Mouse (Mus musculus) right cerebral cortex, postnatal 25 days (tissue): Measurements from ENCODE around the gene Golga4.

Source experiments
- DNase-seq: peaks from one replicate; pipeline ENCODE4 v3.0.0; 2022

Gene Golga4

GRCm38 (mm10) chr9:118506020-118506403 is at the start of gene Golga4:
Golga4 (plus strand) TSS chr9:118506267.
- DNase-seq: peak; percentile 96

DNA sequence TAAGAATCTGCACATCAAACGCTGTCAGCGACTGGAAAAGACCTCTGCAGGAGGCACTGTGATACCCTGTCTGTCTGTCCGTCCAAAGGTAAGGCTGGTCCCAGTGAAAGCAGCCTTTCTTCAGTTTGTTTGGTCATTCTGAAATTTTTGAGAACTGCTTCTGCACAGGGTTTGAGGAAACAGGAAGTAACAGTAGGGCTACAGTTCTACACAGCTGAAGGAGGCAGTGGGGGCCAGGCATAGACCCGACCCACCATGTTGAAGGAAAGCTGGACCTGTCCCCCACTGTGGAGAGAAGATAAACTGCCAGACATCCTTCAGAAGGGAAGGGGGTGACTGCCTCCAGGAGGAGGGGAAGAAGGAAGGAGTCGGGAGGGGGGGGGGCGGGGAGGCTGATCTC is 49.7 kb upstream of the Golga4 start:
- DNase-seq: no peak

DNA sequence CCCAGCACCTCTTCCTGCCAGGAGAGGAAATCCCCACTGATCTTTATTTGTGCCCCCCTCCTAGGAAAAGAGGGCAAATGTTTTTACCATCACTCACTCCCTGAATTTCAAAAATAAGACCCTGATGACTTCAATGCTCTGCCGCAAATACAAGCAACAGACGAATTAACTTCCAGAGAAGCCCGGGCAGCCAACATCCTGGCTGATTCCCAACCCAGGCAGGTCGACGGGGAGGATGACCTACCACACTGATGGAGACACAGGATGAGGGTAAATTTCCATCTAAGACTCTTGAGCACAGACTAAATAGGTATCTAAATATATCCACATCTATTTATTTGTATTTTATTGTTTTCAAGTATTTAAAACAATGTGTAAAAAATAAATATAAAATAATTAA is 48.0 kb upstream of the Golga4 start:
- no peak for DNase-seq

GRCm38 (mm10) chr9:118464031-118464430 is 42.0 kb upstream of the Golga4 start:
- DNase-seq: no peak

DNA sequence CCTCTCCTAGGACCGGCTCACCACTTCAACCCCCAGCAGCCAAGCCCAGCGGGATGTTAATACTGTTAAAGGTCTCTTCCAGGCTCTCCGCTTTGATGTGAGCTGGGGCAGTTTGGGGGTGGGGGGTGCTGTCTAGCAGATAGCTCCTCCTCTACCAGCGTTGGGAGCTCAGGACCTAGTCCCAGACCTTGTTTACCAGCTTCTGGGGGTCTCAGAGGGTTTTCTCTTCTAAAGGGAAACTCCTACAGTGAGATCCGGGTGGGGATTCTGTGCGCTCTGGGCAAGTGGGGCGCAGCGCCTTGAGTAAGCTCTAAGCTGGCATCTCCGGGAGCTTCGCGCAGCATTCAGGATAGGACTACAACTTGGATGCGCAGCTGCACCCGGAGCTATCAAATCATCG is 37.8 kb upstream of the Golga4 start:
- DNase-seq: no peak

DNA sequence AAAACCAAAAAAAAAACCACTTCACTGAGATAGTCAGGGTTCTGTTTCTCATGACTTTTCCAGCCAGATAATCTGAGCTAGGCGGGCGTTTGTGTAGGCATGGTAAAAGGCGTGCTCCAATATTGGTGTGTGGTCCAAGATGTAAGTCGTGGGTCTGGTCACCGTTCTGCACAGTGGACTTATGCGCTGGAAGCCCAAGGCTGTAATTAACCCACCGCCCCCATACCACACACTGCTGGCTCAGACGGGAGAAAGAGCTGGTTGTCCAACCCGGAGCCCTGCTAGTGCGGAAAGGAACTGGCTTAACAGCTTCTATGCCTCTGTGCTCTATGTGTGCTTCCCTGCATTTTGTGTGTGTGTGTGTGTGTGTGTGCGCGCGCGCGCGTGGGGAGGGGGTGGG is 36.8 kb upstream of the Golga4 start:
- DNase-seq: no peak

GRCm38 (mm10) chr9:118471296-118471695 is 34.8 kb upstream of the Golga4 start:
- DNase-seq: no peak

DNA sequence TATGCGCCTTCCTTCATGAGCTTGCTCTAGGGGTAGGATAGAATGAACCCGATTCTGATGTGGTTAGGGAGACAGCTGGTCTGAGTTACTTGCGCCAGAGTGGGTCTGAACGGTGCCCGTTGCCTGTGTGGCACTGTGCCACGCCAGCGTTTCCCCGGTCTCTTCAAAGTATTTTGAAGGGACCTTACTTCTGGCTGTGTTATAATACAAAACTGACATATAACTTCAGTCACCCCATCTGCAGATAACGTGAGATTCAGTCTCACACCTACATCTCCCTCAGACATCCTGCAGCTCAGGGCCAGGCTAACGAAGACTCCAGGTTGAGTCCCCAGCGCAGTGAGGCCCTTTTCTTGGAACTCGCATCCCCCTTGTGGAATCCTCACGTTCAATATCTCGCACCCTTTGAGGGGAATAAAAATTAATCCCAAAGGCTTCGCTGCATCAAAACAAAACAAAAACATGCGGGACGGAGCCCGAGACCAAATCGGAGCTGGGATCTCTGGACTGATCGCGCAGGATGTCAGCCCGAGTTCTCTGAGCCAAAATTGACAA is 29.8 kb upstream of the Golga4 start:
- DNase-seq: no peak

GRCm38 (mm10) chr9:118476766-118477271 is 29.2 kb upstream of the Golga4 start:
- peak; percentile 8 for DNase-seq

DNA sequence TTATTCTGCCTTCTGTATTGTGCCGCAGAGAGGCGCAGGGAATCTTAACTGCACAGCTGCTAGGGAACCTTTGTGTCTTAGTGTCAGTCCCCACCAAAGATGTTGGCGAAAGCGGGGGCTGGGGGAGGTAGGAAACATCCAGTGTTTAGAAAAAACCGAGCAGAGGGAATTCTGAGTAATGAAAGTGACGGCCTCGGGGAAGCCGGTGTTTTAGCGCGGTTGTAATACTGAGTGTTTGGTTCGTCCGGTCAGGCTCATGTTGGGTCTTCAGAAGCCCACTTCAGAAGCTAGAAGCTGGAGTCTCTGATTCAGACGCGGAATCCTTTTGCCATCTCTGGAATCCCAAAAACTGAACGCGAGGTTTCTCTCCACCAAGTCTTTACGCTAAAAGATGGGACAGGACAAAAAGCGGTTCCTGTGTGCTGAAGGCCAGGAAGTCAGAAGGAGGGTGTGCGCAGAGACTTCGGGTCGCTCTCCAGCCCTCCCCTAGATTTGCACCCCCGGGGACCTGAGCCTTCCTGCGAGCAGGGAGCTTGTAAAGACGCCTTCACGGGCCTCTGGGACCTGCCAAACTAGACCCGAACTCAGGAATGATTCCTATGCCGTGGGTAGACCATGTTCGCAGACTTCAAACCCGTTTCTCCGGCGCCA is 28.7 kb upstream of the Golga4 start:
- peak; percentile 15 for DNase-seq

GRCm38 (mm10) chr9:118477961-118478360 is 28.1 kb upstream of the Golga4 start, which contains the start of gene Eomes:
Eomes (plus strand) TSS chr9:118478212.
- DNase-seq: no peak

- no peak for DNase-seq
Measured at GRCm38 (mm10) chr9:118478458-118478838, 27.6 kb upstream of the Golga4 start.

GRCm38 (mm10) chr9:118478839-118479507 is 27.1 kb upstream of the Golga4 start:
- DNase-seq: peak; percentile 18

DNA sequence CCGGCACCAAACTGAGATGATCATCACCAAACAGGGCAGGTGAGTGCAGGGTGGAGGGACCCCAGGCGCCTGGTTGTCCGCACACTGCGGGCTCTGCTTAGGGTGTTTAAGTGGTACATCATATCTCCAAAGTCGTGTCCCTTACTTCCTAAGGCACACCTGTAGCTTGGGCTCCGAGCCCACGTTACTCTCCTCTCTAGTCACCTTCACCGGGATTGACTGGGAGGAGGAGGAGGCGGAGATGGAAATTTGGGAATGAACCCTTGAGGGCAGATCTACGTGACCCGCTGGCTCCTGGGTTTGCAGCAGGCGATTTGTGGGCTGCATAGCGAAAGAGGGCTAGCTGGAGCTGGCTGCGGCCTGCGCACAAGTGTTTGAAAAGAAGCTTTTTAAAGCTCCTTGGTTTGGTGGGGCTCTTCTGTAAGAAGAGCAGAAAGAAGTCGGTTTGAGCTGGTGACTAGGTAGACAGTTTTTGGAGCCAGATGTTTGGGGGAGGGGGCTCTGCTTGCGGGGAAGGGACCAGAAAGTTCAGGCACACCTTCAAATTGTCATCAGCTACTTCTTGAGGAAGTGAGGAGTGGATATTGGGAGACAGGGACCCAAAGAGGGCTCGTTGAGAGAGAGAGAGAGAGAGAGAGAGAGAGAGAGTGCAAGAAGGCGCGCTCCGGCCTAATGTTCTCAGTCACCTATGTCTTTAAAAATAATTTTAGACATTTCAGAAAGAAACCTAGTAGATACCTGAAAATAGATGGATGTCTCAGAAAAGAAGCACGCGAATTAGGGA is 26.4 kb upstream of the Golga4 start:
- no peak for DNase-seq

- no peak for DNase-seq
Measured at GRCm38 (mm10) chr9:118480292-118480690, 25.8 kb upstream of the Golga4 start.

DNA sequence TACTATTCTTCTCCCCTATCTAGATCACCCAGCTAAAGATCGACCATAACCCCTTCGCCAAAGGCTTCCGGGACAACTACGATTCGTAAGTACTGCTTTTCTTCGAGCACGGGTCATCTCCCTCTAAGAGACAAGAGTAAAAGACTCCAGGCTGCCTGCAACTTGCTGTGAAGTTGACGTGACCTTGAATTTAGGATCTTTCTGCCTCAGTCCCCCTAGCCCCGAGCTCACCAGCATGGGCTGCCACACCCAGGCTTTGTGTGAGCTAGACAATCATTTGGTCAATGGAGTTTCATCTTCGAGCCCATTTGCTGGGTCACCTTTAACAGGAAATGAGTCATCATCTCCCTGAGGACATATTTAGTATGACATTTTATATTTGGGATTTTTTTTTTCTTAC is 23.9 kb upstream of the Golga4 start:
- DNase-seq: no peak

DNA sequence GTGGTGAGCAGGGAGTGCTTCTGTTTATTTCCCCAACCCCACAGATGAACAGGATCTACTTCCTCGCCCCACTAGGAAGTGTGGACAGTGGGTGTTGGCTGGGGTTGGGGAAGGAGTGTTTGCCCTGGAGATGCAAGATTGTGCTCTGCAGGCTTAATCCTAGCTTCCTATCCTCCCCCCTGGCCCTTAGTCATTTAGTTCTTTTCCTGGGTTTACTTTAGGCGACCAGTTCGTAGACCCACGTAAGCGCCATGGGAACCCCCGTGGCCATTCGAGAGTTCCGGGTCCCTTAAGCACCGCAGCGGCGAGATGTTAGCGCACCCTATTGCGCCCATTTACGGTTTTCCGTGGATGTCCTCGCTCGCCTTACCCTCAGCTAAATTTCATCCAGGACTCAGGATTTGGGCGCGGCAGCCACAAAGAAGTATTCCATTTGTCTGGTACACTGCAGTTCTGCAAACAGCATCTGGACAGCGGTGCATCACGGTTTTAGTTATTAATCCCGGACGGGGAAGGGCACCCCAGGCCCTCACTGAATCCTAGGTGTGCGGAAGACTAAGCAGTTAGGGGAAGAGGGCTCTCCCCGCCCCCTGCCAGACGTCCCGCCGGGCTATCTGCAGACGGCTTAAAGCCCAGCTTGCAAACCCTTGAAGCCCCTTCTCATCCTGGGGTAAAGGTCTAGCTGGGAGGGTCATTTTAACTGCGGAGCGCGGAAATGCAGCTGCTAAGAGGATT is 19.5 kb upstream of the Golga4 start:
- DNase-seq: no peak

- DNase-seq: no peak
Measured at GRCm38 (mm10) chr9:118487096-118487395, 19.0 kb upstream of the Golga4 start.

DNA sequence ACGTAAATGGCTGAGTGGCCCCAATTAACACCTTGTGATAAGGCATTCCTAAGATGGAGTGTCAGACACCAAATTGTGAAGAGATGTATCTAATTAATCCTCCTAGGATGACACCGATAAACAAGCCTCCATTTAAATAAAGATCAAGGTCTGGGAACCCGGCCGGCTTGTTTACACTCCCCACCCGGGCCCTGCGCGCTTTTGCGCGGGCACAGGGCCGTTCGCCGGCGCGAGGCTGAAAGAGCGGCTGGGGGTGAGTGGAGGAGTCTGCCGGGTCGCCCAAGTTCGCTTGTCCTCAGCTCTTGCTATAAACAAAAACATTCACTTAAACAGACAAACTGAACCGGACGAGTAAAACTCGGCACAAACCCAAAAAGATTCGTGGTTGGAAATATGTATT is 18.4 kb upstream of the Golga4 start:
- no peak for DNase-seq

DNA sequence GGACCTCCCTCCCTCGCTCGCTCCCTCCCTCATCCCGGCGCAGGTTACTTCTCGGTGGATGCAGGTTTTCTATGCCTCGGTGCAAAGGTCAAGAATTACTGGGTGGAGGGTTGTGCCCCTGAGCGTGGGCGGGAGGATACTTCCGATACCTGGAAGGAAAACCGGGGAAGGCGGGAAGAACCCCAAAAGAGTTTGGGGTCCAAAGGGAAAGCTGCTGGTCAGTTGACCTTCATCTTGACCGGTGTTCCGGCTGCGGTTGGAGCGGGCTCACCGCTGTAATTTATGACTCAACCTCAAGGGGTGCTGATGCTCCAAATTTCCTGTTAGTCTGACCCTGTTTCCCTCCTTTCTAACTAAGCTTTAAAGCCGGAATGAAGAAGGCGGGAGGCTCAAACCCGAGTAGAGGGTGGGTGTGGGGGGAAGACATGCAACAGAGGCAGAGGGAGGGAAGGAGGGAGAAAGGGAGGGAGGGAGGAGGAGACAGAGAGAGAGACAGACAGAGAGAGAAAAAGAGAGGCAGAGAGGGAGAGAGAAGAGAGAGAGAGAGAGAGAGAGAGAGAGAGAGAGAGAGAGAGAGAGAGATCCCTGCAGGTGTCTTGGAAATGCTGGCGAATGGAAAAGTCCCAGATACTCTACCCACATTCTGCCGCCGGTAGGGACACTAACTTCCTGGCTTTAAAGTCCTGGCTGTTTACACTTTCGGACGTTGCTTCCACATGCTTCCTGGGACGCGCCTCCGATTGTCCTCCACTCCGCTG is 17.8 kb upstream of the Golga4 start:
- no peak for DNase-seq

GRCm38 (mm10) chr9:118488896-118489578 is 17.0 kb upstream of the Golga4 start:
- DNase-seq: no peak
